Mouse (Mus musculus) right cerebral cortex, postnatal 25 days (tissue): ENCODE measurements around the gene Plekhg5.
"Not testable (repeated sequence)": the region's sequence is repeated elsewhere in the genome, so short reads cannot be mapped to it uniquely, and the experiment has no call there.

Source experiments
- DNase-seq: peaks from one replicate; pipeline ENCODE4 v3.0.0; 2022

Gene Plekhg5

GRCm38 (mm10) chr4:152072121-152072601, at the start of gene Plekhg5:
TSS of gene Plekhg5 (plus strand) at chr4:152072498.
- no peak for DNase-seq

- DNase-seq: no peak
Observed at GRCm38 (mm10) chr4:152022506-152022905, 49.8 kb upstream of the Plekhg5 start.

DNA sequence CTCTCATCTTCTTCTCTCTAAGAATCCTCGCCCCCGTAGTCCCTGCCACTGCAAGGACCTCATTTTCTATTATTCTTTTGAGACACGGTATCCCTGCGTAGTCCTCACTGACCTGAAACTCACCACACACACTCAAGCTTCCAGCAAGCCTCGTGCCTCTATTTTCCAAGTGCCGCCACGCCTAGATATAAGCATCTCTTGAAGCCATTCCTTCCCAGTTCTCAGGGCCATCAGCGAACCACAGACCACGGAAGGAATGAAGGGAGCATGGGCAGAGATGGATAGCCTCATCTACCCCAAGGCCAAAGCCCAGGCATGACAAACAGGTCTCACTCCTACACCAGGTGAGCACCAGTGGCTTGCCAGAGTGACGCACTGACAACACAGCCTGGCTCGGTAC, 47.8 kb upstream of the Plekhg5 start:
- no peak for DNase-seq

- DNase-seq: no peak
Observed at GRCm38 (mm10) chr4:152026751-152027508, 45.4 kb upstream of the Plekhg5 start.

GRCm38 (mm10) chr4:152027524-152027923, 44.8 kb upstream of the Plekhg5 start, which contains the start of gene Zbtb48:
TSS of gene Zbtb48 (minus strand) at chr4:152027671.
- peak; percentile 97 for DNase-seq

DNA sequence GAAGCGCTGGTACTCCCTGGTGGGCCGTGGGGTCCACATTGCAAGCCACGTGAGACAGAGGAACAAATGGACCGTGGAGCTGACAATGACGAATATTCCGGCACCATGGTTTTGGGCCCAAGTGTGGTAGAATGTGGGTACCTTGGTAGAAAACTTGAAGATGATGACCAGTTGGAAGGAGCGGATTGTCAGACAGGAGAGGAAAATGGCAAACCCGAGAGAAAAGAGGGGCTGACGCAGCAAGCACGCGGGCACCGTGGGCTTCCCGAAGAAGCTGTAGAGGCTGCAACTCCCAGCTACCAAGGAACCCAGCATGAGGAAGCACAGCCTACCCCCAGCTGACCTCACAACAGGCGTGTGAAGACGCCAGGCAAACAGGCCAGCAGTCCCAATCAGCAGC, 43.8 kb upstream of the Plekhg5 start:
- DNase-seq: no peak

- DNase-seq: no peak
Observed at GRCm38 (mm10) chr4:152029087-152029486, 43.2 kb upstream of the Plekhg5 start.

DNA sequence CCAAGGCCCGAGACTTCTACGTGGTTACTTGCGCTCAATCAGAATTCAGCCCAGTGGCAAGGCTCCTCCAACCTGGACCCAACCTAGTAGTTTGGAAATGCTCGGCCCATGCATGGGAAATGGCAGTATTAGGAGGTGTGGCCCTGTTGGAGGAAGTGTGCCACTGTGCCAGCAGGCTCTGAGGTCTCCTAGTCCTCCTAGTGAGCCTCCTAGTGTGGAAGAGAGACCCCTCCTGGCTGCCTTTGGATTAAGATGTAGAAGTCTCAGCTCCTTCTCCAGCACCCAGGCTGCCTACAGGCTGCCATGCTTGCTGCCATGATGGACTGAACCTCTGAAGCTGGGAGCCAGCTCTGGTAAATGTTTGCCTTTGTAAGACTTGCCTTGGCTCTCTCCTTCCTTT, 42.3 kb upstream of the Plekhg5 start:
- DNase-seq: no peak

GRCm38 (mm10) chr4:152032922-152033321, 39.4 kb upstream of the Plekhg5 start:
- no peak for DNase-seq

GRCm38 (mm10) chr4:152036464-152036863, 35.8 kb upstream of the Plekhg5 start:
- DNase-seq: not testable (repeated sequence)

DNA sequence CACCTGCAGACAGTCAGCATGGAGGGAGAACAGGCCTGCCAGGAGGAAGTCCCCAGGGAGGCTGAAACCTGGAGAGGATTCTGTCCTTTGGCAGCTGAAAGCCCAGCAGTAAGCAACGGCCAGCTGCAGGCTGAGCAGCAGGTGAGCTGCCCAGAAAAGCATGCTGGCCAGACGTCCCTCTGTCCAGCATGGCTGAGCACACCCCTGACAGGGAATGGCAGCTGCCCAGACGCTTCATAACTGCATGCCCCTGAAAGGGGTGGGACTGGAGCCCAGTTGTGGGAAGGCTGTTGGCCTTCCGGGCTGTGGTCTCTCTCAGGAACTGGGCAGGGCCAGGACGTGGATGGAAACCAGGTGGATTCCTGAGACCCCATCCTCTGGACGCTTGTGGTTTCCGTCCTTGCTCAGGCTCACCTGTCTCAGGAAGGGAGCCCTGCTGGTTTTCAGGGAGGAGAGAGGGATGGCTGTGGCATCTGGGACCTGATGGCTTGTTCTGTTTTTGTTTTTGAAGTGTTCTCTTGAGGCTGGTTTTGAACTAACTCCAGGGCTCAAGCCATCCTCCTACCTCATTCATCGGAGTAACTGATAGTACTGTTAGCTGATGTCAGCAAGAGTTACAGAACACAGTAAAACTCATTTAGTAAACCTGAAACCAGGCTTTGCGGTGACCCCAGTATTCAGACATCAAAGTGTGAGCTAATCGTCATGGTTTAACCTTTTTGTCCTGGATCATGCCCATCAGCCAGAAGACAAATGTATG, 33.9 kb upstream of the Plekhg5 start, which contains the start of gene Tas1r1:
Gene Tas1r1 (minus strand): TSS at position 344 of the 760 bp plus-strand sequence.
- DNase-seq: no peak

- DNase-seq: peak; percentile 93
Observed at GRCm38 (mm10) chr4:152038985-152039830, 33.1 kb upstream of the Plekhg5 start, which contains the start of gene Nol9. TSS of gene Nol9 (plus strand) at chr4:152039321.

DNA sequence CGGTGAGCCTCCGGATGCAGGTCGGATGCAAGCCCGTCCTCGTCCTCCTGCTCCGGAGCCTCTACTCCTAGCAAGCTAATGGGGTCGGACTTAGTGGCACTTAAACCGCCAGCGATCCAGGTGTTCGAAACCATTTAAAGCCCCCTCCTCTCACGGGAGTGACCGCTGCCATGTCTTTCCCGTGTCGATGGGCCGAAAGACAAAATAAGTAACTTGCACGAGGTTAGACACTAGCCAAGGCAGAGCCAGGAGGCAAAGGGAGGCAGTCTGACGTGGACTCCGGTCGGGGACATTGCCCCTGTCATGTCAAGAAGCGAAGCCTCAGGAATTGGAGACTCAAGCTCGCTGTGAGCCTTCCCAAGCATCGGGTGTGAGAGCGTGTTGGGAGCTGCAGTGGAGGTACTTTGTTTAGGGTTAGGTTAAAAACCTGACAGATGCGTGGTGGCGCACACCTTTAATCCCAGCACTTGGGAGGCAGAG, 32.4 kb upstream of the Plekhg5 start:
- DNase-seq: no peak

DNA sequence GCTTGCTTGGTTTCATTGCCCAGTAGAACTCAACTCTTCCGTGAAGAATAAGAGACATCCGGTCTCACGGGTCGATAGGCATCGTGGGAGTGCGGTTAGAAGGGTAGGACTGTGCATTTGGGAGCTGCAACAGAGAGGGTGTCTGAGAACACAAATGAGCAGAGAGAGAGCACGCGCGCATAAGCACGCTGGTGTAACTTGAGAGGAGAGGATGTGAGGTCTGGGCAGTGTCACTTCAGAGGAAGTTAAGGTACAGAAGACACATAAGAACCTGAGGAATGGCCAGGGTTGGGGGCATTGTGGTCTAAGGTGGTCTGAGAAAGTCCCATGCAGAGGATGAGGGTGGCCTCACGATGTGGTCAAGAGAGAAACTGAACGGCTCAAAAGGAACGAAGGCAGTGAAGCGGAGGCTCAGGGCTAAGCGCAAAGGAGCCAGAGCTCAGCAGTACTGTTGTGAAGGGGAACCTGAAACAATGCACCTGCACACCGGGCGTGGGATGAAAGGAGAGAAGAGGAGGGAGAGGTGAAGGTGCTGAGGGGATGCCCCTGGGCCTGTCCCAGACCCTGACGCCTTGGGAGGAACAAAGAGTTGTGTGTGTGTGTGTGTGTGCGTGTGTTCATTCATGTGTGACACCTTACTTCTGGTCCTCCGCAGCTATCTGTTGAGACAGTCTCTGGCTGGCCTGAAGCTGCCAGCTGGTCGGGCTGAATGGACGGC, 30.2 kb upstream of the Plekhg5 start:
- DNase-seq: no peak

DNA sequence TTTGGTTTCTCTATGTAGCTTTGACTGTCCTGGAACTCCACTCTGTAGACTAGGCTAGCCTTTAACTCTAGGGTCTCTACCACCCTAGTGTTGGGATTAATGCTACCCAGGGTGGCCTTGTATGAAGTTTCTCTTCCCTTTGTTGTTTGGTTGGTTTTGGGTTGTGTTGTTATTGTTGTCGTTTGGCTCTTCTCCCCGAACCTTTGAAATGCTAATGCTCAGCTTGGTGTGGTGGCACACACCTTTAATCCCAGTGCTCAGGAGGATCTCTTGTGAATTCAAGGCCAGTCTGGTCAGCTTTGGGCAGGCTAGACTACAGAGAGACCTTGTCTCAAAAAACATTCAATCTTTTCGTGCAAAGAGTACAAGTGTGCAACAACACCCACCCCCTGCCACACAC, 29.1 kb upstream of the Plekhg5 start:
- no peak for DNase-seq

DNA sequence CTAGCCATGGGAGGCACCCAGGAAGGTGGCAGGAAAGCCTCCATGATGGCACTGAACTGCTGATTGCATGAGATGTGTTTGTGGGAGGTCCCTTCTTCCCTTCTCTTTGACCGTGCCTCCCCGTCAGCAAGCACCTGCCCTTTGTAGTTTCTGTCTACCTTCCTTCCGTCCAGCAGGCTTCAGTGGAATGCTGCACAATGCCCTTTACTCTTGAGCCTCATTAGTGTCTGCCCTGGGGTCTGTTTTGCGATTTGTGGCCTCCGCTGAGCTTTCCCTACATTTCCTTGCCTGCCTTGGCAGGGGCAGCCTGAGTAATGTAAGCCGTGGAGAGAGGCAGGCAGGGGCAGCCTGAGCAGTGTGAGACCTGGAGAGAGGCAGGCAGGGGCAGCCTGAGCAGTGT, 27.7 kb upstream of the Plekhg5 start:
- no peak for DNase-seq

- DNase-seq: no peak
Observed at GRCm38 (mm10) chr4:152062390-152063110, 9.7 kb upstream of the Plekhg5 start.

GRCm38 (mm10) chr4:152067280-152067679, 5.0 kb upstream of the Plekhg5 start:
- no peak for DNase-seq

- no peak for DNase-seq
Observed at GRCm38 (mm10) chr4:152068166-152068724, 4.1 kb upstream of the Plekhg5 start.

GRCm38 (mm10) chr4:152069245-152069644, 3.1 kb upstream of the Plekhg5 start:
- DNase-seq: no peak
